Mouse (Mus musculus) liver, embryonic 14.5 days (tissue): ENCODE results near the gene Nmt2.

Experiments
- CTCF ChIP-seq: IDR thresholded peaks from 2 replicates; pipeline ENCODE4 v1.5.1; 2016; ENCODE audit warnings: antibody characterized with exemption, low read depth, control low read depth
- EP300 ChIP-seq: IDR thresholded peaks from 2 replicates; pipeline ENCODE4 v1.6.1; 2016; ENCODE audit warnings: antibody characterized with exemption, low read depth

GRCm38 (mm10) chr2:3295826-3296225, 11.8 kb downstream of the Nmt2 start:
- no peak for TF ChIP-seq CTCF
- no peak for TF ChIP-seq EP300
